Comparison of ENCODE assay signal across 31 mouse cellular contexts in genomic region chr6:138761991-138762390, GRCm38 (mm10).
"Had no signal": no experiment of that assay in that cellular context is flagged by ENCODE, and none has a peak within 500 bp of the region (broad histone marks: within the 10 kb centered on the region; RNA-seq: fewer than 3 reads in every experiment).

No protein-coding gene starts in this region.

- ATAC-seq: liver, embryonic 12.5 days; liver, postnatal 0 days; lung, postnatal 0 days; midbrain, embryonic 13.5 days; midbrain, embryonic 15.5 days had no signal

- H3K4me1 ChIP-seq: limb, embryonic 10.5 days; limb, embryonic 12.5 days; limb, embryonic 13.5 days; limb, embryonic 15.5 days; liver, embryonic 12.5 days; liver, embryonic 13.5 days; liver, embryonic 15.5 days; lung, embryonic 15.5 days; megakaryocyte, embryonic 14.5 days; midbrain, embryonic 10.5 days; midbrain, embryonic 12.5 days; midbrain, embryonic 13.5 days; midbrain, embryonic 15.5 days; neural tube, embryonic 12.5 days; neural tube, embryonic 13.5 days had no signal

- H3K36me3 ChIP-seq: limb, embryonic 10.5 days; limb, embryonic 12.5 days; limb, embryonic 13.5 days; limb, embryonic 15.5 days; liver, embryonic 12.5 days; liver, embryonic 13.5 days; liver, embryonic 15.5 days; lung, embryonic 15.5 days; midbrain, embryonic 10.5 days; midbrain, embryonic 12.5 days; midbrain, embryonic 13.5 days; midbrain, embryonic 15.5 days; neural tube, embryonic 12.5 days; neural tube, embryonic 13.5 days had no signal

- H3K27ac ChIP-seq: limb, embryonic 10.5 days; limb, embryonic 12.5 days; limb, embryonic 13.5 days; limb, embryonic 15.5 days; liver, embryonic 12.5 days; liver, embryonic 13.5 days; liver, embryonic 14.5 days; liver, embryonic 15.5 days; lung, embryonic 15.5 days; macrophage; midbrain, embryonic 10.5 days; midbrain, embryonic 12.5 days; midbrain, embryonic 13.5 days; midbrain, embryonic 15.5 days; neural tube, embryonic 12.5 days; neural tube, embryonic 13.5 days had no signal

- H3K4me3 ChIP-seq: limb, embryonic 10.5 days; limb, embryonic 12.5 days; limb, embryonic 13.5 days; limb, embryonic 15.5 days; liver, embryonic 12.5 days; liver, embryonic 13.5 days; liver, embryonic 15.5 days; lung, embryonic 15.5 days; megakaryocyte, embryonic 14.5 days; midbrain, embryonic 10.5 days; midbrain, embryonic 12.5 days; midbrain, embryonic 13.5 days; midbrain, embryonic 15.5 days; myocyte; neural tube, embryonic 12.5 days; neural tube, embryonic 13.5 days had no signal

- H3K9me3 ChIP-seq: limb, embryonic 10.5 days; limb, embryonic 12.5 days; limb, embryonic 13.5 days; limb, embryonic 15.5 days; liver, embryonic 12.5 days; liver, embryonic 13.5 days; liver, embryonic 15.5 days; lung, embryonic 15.5 days; midbrain, embryonic 10.5 days; midbrain, embryonic 12.5 days; midbrain, embryonic 13.5 days; midbrain, embryonic 15.5 days; neural tube, embryonic 12.5 days; neural tube, embryonic 13.5 days had no signal

- DNase-seq: left cerebral cortex, postnatal 4 days; liver; liver, embryonic 13.5 days; liver, postnatal 0 days; lung, adult 18-20 months; lung, adult 2 months; lung, embryonic 14.5 days; lung, postnatal 10 days; lung, postnatal 14 days; lung, postnatal 36 days; lung, postnatal 4 days; midbrain, embryonic 14.5 days had no signal

- H3K4me2 ChIP-seq: limb, embryonic 12.5 days; limb, embryonic 13.5 days; limb, embryonic 15.5 days; liver, embryonic 11.5 days; liver, embryonic 12.5 days; liver, embryonic 13.5 days; liver, embryonic 15.5 days; lung, embryonic 14.5 days; lung, embryonic 15.5 days; midbrain, embryonic 12.5 days; midbrain, embryonic 13.5 days; midbrain, embryonic 15.5 days; neural tube, embryonic 12.5 days; neural tube, embryonic 13.5 days had no signal

- H3K27me3 ChIP-seq: limb, embryonic 12.5 days; limb, embryonic 13.5 days; limb, embryonic 15.5 days; liver, embryonic 12.5 days; liver, embryonic 13.5 days; liver, embryonic 15.5 days; lung, embryonic 15.5 days; megakaryocyte, embryonic 14.5 days; midbrain, embryonic 12.5 days; midbrain, embryonic 13.5 days; midbrain, embryonic 15.5 days; neural tube, embryonic 12.5 days; neural tube, embryonic 13.5 days had no signal

- H3K9ac ChIP-seq: limb, embryonic 12.5 days; limb, embryonic 13.5 days; limb, embryonic 15.5 days; liver, embryonic 12.5 days; liver, embryonic 13.5 days; liver, embryonic 14.5 days; liver, embryonic 15.5 days; liver, postnatal 0 days; lung, embryonic 14.5 days; lung, embryonic 15.5 days; midbrain, embryonic 12.5 days; midbrain, embryonic 13.5 days; midbrain, embryonic 15.5 days; neural tube, embryonic 12.5 days; neural tube, embryonic 13.5 days had no signal
